Mouse (Mus musculus) CD4-positive helper T cell, adult 2 months (primary cell): ENCODE results near the gene Lingo4.

ENCODE experiments used
- DNase-seq: peaks from one replicate; pipeline ENCODE4 v3.0.0-alpha.2; 2012; ENCODE audit warnings: low read depth, missing footprints, low spot score

The Lingo4 gene

DNA sequence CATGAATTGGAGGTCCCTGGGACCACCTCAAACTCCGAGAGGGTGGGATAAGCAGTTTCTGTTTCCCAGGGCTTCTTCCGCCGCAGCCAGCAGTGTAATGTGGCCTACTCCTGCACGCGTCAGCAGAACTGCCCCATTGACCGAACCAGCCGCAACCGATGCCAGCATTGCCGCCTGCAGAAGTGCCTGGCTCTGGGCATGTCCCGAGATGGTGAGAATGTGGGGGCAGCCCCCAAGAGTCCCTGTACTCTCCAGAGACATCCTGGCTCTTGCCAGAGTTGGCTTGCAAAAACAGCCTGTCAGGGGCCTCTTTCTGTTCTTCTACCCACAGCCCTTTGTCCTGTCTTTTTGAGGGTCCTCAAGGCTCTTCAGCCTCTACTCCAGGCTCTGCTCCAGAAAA, 10.9 kb upstream of the Lingo4 start:
- DNase-seq: no peak

DNA sequence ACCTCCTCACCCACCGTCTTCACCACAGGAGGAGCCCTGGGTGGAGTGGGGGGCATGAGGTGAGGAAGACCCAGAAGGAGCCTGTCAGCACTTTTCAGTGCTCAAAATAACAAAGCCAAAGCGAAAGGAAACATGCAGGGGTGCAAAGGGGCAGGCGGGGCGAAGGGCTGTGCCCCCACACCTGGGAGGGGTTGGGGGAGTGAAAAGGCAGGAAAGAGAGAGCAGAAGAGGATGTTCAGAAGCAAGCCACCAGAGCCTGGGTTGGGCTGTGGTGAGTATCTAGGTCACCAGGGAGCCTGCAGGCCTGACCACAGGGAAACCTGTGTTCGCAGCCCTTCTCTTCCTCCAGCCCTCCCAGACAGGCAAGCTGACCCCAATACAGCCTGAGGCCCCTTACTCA, 10.3 kb upstream of the Lingo4 start:
- peak; percentile 46 for DNase-seq

DNA sequence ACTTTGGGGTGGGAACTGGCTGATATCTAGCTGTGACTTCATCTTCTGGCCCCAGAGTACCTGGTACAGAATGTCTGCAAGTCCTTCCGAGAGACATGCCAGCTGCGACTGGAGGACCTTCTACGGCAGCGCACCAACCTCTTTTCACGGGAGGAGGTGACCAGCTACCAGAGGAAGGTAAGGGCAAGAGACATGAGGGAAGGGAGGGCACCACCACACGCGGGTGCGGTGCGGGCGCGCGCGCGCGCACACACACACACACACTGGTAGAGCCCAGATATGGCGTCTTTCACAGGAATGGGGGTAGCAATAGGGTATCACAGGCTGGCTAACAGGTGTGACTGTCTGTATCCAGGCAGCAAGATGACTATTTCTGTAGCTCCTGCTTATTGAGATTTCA, 8.9 kb upstream of the Lingo4 start:
- no peak for DNase-seq

DNA sequence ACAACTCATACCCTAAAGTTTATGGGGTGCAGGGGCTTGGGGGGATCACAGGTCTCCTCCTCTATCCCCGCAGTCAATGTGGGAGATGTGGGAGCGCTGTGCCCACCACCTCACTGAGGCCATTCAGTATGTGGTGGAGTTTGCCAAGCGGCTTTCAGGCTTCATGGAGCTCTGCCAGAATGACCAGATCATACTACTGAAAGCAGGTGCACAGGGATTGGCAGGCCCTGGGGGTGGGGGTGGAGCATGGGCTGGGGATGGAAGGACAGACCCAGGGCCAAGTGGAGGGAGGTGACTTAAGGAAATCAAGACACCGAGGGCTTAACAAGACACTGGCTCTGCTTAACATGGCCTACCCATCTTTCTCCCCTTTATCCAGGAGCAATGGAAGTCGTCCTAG, 7.3 kb upstream of the Lingo4 start:
- DNase-seq: no peak

DNA sequence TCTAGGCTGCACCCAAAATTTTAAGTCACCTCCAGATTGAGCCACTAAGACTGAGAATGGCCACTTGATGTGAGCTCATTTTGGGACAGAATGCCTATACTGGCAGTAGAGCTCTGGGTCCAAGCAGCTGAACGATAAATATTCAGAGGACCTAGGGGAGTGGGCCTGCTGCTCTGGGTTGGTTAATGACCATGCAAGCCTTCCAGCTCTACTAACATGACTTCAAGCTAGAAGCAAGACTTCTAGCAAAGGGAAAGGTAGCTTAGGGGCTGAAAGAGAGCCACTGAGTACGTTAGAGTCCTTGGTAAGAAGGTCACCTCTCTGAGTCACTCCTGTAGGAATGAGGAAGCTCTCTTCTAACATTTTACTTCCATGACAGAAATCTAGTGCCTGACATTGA, 6.2 kb upstream of the Lingo4 start:
- DNase-seq: no peak

DNA sequence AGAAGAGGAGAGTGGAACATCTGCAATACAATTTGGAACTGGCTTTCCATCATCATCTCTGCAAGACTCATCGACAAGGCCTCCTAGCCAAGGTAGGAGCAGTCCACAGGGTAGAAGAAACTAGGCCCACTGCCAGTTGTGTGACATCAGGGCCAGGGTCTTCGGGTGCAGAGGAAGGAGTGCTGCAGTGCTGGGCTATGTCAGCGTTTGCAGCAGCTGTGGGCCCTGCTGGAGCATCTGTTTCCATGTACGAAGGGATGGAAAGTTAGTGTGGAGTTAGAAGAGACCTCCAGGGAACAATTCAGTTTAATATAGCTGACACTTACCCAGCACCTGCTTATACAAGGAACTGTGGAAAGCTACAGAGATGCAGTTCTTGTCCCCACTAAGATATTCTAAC, 5.3 kb upstream of the Lingo4 start:
- DNase-seq: no peak

DNA sequence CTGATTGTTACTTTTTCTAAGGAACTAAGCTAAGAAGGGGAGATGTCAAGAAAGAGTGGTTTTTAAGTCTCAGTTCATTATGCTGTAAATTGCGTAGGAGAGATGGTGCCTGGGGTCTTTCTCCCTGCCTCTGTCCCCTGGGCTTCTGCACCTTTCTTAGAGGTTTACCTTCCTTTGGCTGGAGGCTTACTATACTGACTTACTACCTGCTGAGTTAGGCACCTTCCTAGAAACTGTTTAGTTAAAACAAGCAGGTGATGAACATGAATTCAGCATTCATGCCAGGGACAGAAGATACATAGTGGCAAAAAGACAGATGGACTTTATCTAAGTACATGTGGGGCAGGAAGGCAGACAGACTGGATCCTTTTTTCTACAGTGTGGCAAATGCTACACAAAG, 2.0 kb upstream of the Lingo4 start:
- DNase-seq: no peak

DNA sequence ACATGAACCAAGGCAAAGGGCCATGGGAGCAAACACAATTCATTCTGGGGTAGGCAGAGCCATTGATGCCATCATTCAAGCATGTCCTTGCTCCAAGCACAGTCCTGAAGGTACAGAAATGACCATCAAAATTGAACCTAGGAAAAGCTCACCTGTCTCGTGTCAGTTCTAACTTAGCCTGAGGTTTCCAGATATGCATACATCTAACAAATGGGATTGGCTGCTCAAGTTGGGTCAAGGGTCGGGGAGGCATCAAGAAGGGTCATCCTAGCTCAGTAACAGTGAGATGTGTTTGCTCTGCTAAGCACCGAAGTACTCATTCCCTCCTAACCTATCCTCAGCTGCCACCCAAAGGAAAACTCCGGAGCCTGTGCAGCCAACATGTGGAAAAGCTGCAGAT, 1.5 kb upstream of the Lingo4 start:
- no peak for DNase-seq

DNA sequence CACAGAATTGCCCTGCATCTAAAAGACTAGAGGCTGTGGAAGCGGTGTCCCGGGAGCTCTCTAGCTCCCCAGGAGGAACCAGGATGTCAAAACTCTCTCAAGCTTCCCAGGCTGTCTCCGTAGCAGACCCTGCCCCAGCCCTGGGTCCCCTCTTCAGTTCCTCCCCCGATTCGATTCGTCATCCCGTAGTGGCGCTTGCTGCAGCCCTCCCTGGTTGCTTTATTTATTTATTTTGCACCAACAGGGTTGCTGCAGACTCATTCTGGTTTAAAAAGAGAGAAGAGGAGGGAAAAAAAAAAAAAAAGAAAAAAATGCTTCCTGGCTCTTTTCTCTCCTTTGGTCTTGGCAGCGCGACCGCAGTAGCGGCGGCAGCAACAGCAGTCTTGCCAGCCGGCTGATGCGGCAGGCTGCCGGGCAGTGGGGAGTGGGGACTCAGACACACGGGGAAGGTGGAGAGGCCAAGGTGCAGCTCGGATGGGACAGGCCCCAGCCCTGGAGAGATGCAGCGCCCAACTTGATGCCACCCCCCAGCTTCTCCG, 695 bp downstream of the Lingo4 start:
- DNase-seq: no peak

DNA sequence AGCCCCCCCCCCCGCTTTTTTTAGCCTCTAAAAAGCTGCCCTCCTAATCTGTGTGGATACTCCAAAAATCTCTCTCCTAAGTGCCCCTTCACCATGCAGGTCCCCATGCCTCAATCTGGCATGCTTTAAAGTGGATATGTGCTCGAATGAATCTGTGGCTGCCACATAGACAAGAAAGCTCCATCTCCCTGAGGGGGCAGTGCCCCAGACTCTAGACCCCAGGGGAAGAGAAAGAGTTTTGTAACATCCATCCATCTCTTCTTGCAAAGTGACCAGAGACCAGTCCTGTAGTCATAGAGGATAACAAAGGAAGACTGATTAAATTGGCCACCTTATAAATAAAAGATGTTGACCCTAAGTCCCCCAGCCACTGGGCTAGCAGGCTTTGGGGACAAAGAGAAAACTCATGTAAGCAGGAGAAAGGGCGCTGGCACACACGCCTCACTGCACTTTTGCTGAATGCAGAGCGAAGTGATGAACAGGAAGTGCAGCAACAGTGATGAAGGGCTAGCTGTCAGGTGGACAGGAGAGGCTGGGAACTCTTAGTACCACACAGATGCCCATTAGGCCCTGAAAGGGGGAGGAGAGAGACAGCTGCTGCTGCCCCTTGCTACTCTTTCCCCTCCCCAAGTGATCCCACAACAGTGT, 1.5 kb downstream of the Lingo4 start:
- no peak for DNase-seq

DNA sequence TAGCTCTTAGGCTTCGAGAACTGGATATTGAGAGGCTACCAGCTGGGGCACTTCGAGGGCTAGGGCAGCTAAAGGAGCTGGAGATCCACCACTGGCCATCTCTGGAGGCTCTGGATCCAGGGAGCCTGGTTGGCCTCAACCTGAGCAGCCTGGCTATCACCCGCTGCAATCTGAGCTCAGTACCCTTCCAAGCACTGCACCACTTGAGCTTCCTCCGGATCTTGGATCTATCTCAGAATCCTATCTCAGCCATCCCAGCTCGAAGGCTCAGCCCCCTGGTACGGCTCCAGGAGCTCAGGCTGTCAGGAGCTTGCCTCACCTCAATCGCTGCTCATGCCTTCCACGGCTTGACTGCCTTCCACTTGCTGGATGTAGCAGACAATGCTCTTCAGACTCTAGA, 4.1 kb downstream of the Lingo4 start:
- DNase-seq: no peak

DNA sequence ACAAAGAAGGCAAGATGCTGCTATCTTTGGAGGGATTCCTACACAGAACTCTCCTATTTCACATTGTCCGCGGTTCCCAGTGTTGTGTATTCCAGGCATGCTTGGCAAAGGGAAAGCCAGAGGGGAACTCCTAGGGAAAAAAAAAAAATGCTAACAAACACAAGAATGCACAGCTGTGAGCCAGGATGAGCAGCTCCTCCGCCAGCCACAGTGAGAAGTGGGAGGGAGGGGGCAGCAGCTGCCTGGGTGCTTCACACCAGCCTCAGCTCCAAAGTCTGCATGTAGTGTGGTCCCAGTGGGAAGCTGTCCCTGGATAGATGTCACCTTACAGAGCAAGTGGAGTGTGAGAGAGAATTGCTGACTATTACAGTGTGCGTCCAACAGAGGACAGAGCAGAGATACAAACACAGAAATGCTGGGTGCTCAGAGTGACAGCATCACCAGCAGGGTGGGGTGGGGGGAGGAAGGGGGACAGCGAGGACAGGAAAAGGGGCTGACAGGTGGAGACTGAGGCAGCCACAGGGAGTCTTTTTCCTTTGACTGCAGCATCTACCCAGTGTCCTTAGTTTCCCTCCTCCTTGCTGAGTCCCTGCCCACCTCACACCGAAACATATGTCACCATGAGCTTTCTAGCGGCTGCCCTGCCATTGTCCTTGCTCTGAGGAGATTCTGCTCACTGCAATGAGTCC, 6.2 kb downstream of the Lingo4 start:
- no peak for DNase-seq

DNA sequence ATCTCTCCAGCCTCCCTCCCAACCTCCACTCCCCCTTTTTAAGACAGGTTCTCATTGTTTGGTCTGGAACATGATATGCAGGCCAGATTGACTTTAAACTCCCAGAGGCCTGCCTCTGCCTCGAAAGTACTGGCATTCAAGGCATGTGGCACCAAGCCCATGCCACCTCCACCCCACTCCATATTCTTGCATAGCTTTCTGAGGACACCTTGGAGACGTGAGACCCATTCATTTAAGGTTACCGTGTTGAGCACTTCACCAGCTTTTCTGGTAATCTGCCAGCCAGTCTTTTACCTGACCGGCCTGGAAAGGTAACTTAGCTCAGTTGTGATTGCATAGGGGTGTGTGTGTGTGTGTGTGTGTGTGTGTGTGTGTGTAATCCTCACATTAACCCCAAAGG, 7.2 kb downstream of the Lingo4 start:
- no peak for DNase-seq

DNA sequence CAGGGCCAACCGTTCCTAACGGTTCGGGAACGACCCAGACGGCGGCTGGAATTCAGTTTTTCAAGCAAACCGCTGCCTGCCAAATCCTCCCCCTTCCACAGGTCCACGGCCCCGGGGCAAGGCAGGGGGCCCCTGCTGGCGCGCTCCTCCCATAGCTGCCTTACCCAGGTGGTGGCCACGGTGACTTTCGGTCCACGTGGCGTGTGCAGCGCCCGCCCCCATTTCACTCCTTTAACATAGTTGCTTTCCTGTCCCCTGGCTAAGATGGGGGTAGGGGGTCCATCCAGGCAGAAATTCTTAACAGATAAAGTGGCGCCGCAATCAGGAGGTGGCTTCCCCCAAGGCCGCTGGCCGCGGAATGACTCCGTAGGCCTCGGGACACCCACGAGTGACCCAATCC, 14.2 kb downstream of the Lingo4 start:
- DNase-seq: no peak

DNA sequence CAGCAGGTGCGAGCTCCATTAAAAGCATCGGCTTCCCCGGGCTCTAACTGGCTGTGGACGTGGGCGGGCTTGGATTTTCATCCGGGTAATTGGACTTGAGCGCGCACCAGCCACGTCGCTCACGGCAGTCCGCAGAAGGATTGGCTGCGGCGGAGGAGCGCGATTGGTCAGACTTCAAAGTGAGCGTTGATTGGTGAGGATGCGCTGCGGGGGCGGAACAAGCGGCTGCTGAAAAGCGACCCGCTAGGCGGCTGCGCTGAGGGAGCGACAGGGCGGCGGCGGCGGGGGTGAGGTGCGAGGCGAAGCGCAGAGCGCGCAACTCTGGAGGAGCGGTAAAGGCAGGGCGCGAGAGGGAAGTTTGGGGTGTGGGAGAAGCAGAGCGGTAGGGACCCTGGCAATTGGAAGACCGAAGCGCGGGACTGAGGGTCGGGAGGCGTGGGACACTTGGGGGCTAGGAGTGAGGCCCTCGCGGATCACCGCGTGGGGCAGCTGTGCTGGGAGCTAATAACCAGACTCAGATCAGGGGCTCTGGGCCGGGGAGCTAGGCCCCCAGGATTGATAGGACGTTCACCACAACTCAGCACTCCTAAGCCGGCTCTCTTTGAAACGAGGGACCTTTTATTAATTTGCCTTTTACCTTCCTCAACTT, 14.8 kb downstream of the Lingo4 start, which contains the start of gene Tdrkh:
TSS of gene Tdrkh (plus strand) at position 243 of the 649 bp plus-strand sequence.
- DNase-seq: peak; percentile 97

DNA sequence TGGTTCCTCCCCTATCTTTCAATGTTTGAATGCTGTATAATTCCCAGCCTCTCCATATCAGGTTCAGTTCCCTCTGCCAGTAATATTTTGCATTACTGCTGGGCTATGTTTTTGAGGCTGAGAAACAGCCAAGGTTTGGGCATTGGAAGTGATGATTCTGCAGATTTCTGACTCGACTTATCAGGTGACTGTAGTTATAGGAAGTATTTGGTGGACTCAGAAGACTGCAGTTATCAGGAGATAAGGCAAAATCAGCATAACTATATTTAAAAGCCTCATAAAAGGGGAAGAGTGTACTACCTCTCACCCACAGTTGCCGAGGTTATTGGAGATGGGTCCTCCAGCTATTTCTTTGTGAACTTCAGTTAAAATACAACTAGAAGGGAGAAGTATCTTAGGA, 32.7 kb downstream of the Lingo4 start:
- DNase-seq: no peak

DNA sequence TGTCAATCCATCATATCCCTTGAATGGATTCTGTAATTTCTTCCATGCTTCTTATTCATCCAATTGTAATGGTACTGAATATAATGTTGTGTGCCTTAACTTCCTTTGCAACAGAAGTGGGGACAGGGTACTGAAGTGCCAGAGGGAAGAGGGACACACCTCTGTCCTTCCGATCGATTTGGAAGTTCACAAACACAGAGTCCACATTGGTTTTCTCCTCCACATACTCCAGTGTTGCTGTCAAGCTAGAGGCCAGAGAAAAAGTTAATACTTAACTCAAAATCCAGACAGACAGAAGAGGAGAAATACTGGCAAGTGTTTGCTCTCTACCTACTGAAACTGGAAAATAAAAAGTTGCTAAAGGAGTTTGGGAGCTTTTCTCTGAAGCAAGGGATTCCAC, 36.0 kb downstream of the Lingo4 start:
- DNase-seq: no peak

DNA sequence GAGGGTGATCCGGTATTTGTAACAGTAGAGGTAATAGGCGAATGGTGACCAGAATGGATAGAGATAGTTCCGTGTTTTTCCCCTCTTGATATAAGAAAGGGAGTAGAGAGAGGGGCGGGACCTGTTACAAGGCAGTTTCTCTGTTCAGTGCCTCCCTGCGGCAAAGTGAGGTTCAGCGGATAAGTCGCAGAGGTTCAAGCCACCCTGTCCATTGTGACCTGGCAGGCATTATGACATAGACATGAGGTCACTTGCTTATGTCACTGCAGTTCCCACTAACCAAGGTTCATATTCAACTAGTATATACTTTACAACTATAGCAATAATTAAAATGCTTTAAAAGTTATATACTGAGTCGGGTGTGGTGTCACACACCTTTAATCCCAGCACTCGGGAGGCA, 38.1 kb downstream of the Lingo4 start:
- DNase-seq: no peak

DNA sequence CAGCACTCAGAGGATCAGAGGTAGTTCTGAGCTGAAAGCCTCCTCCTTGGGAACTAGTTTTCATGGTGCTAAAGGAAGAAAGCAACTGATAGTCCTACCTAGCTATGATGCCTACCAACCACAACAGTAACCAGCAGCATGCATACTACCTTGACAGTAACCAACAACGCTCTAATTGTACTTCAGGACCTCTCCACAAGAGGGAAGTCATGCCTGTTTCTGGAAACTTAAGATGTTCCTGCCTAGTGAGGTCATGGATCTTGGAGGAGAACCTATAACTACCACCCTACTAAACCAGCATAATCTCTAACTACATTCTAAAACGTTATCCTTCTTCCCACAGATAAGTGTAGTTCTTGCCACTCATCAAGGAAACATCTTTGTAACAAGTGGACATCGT, 42.9 kb downstream of the Lingo4 start:
- DNase-seq: peak; percentile 36

DNA sequence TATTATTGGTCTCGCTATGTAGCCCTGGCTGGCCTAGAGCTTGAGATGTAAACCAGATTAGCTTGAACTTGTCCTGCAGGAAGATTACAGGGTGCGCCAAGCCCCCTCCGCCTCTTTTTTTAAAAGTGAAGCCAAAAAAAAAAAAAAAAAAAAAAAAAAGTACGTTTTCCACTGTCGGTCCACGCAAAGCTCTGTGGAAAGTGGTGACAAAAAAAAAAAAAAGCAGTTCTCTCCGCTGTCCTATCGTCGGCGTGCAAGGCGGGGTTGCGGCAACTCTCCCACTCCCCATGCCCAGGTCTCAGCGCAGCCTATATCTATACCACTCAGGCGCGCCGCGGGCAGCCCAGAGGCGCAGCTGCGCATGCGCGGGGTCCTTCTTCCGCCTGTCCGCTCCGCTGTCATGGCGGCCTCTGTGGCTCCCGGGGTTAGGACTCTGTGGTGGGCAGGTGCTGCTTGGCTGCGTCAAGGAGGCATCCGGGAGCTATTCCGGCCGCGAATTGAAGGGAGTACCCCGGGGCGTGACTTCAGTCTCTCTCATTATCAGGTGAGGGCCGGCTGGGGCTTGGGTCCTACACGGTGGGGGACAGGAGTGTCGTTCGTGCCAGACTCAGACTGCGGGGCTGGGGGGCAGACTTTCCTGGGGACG, 44.8 kb downstream of the Lingo4 start, which contains the start of gene Mrpl9:
TSS of gene Mrpl9 (plus strand) at position 368 of the 646 bp plus-strand sequence.
- DNase-seq: peak; percentile 96

DNA sequence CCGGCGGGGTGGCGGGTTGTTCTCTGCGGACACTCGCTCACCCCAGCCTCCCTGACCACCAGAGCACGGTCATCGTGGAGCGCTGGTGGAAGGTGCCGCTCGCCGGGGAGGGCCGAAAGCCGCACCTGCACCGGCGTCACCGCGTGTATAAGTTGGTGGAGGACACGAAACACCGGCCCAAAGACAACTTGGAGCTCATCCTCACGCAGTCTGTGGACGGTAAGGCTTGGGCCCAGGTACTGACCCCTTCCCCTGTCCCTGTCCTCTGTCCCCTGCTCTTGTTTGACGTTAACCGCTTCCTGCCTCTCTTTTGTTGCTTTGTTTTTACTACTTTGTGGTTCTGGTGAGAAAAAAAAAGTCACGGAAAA, 45.3 kb downstream of the Lingo4 start, which contains the start of gene Oaz3:
TSS of gene Oaz3 (minus strand) at position 319 of the 368 bp plus-strand sequence.
- peak; percentile 70 for DNase-seq

DNA sequence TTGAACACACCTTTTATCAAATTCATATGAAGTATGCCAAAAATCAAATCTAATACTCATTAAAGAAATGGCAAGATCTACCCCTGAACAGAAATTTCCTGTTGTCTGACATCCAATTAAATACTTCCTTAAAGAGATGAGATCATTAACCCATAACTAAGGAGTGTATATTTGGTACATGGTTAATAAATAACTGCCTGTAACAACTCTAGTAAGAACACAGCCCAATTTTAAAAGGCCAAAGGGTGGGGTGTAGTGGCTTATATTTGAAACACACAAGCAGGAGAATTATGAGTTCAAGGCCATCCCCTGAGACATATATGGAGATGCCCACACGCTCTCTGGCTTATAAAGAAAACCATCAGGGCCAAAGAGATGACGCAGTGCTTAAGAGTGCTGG, 51.1 kb downstream of the Lingo4 start:
- no peak for DNase-seq
